Mouse (Mus musculus) ES-Bruce4 (cell line): ENCODE data around the gene Trim23.

Source experiments
- CTCF ChIP-seq: IDR thresholded peaks from one replicate; pipeline ENCODE4 v1.8.1; 2011; ENCODE audit warnings: low read depth, low read length
- EP300 ChIP-seq: IDR thresholded peaks from 2 replicates; pipeline ENCODE4 v1.6.1; 2011; ENCODE audit warnings: low read depth, low read length; ENCODE audit not compliant: insufficient read depth
- POLR2A ChIP-seq: IDR thresholded peaks from one replicate; pipeline ENCODE4 v1.8.1; 2011; ENCODE audit warnings: low read length; ENCODE audit not compliant: insufficient read depth

DNA sequence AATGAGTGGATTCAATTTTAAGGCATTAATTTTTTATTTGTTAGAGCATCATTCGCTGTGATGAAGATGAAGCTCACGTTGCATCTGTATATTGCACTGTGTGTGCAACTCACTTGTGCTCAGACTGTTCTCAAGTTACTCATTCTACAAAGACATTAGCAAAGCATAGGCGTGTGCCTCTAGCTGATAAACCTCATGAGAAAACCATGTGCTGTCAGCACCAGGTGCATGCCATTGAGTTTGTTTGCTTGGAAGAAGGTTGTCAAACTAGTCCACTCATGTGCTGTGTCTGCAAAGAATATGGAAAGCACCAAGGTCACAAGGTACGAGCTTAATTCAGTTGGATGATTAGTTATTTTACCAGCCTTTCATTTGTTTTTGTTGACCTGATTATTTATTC, 8.8 kb downstream of the Trim23 start:
- no peak for TF ChIP-seq CTCF
- TF ChIP-seq POLR2A = no peak
- no peak for TF ChIP-seq EP300
